In genomic region chr10:80940320-80940987, GRCm38 (mm10) we compare ENCODE assay signal across 1 mouse cellular context.
A peak's percentile ranks its signal among the peaks of the same experiment; 100 is the strongest.
TF ChIP-seq lines count a peak whose summit lies in the region.

No protein-coding gene starts in this region.

TF ChIP-seq in MEL, 35 proteins besides CTCF, POLR2A, EP300 and RAD21:
- TF ChIP-seq MEF2A (IDR thresholded peaks at IDR 0.05; ENCODE audit: extremely low read depth, insufficient replicate concordance, low read depth, low read length, poor library complexity, severe bottlenecking) (0 out of 2 replicates have a peak, but pooled peaks have one; percentile 19), ZKSCAN1 (IDR thresholded peaks at IDR 0.05; ENCODE audit: low read depth, low read length) (no peak)
